Mouse (Mus musculus) ES-Bruce4 (cell line): Measurements from ENCODE around the gene Ccdc106.

ENCODE experiments used
- CTCF ChIP-seq: IDR thresholded peaks from one replicate; pipeline ENCODE4 v1.8.1; 2011; ENCODE audit warnings: low read depth, low read length
- EP300 ChIP-seq: IDR thresholded peaks from 2 replicates; pipeline ENCODE4 v1.6.1; 2011; ENCODE audit warnings: low read depth, low read length; ENCODE audit not compliant: insufficient read depth
- POLR2A ChIP-seq: IDR thresholded peaks from one replicate; pipeline ENCODE4 v1.8.1; 2011; ENCODE audit warnings: low read length; ENCODE audit not compliant: insufficient read depth

DNA sequence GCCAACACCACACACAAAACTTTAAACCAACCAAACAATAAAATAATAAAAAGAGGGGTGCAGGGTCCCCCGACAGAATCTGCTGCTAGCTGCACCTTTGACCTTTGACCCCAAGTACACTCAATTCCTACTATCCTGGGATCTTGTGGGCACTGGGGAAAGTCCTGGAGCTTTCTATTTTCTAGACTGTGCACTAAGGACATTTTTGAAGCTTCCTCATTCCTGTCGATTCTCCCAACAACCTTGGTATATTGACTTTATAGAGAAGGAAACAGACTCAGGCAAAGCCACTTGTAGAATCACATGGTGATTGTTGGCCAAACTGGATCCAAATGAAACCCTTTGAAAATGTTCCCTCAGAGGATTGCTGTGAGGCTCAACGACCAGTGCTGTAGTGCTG, 4.3 kb upstream of the Ccdc106 start:
- no peak for TF ChIP-seq CTCF
- no peak for TF ChIP-seq POLR2A
- TF ChIP-seq EP300, result no peak
